Mouse (Mus musculus) right cerebral cortex, postnatal 4 days (tissue): Measurements from ENCODE around the gene Gca.

Experiments used
- DNase-seq: peaks from one replicate; pipeline ENCODE4 v3.0.0-alpha.2; 2022

Gca gene

GRCm38 (mm10) chr2:62664135-62664670 lies at the start of gene Gca:
Gene Gca, plus strand, starts transcription at chr2:62664285.
- DNase-seq: peak; percentile 79

GRCm38 (mm10) chr2:62618934-62619341 lies 45.1 kb upstream of the Gca start:
- no peak for DNase-seq

GRCm38 (mm10) chr2:62619679-62620078 lies 44.4 kb upstream of the Gca start:
- no peak for DNase-seq

- no peak for DNase-seq
Observed at GRCm38 (mm10) chr2:62623024-62623441, 41.1 kb upstream of the Gca start.

DNA sequence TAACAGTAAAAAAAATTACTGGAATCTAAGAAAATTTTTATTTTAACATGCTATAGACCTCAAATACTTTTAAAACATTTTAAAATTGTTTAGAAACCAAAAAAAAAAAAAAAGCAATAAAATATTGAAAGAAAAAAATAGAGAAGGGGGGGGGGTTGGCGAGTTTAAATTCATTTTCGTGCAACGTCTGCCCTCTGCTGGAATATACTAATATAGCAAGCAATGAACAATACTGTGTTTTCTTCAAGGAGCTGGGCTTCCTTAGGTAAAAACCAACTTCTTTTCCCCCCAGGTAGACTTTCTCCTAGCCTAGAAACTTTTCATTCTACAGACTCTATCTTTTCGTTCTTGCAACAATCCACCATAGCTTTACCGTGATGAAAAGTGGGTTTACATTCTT lies 36.4 kb upstream of the Gca start:
- no peak for DNase-seq

GRCm38 (mm10) chr2:62628356-62628755 lies 35.7 kb upstream of the Gca start:
- DNase-seq: no peak

GRCm38 (mm10) chr2:62630446-62630845 lies 33.6 kb upstream of the Gca start:
- no peak for DNase-seq

GRCm38 (mm10) chr2:62639869-62640268 lies 24.2 kb upstream of the Gca start:
- no peak for DNase-seq

DNA sequence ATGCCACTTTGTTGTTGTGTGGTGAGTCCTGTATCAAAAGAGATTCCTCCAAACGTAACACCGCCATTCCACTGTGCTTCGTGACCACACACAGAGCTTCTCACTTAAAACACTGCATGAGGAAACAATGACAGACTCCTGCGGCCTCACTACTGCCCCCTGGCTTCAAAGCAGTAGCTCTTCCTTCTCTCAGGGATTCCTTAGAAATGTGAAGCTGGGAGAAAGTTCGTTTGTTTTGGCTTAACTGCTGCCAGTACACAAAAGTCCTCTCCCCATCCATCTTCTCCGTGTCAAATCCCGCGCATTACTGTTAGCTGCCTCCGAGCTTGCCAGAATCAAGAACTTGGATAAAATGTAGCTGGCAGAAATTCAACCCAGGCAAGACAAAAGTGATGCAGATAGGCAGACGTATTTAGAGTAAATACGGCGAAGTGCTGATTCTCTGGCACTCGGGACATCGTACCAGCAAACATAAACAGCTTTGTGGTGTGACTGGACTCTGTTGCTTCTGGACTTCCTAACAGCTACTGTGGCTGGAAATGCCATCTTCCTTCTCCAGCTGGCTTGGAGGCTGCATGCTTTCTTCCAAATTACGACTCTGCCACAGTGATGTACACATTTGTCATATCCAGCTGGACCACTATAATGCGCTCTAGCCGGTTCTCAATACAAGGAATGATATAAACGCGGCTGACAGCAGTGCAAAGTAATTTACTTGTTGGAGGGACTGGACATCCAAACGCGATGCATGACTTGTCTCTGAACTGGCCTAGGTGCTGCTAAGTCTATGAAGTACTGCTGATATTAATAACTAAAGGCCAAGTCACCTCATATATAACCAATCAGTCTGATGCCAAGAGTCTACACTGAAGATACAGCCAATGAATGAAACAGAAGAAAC lies 20.4 kb upstream of the Gca start:
- DNase-seq: peak; percentile 64

GRCm38 (mm10) chr2:62644891-62645290 lies 19.2 kb upstream of the Gca start:
- no peak for DNase-seq

- DNase-seq: no peak
Observed at GRCm38 (mm10) chr2:62645475-62645874, 18.6 kb upstream of the Gca start.

- DNase-seq: peak; percentile 58
Observed at GRCm38 (mm10) chr2:62646014-62646645, 18.0 kb upstream of the Gca start, which contains the start of gene Ifih1. Gene Ifih1, minus strand, starts transcription at chr2:62646255.

GRCm38 (mm10) chr2:62646671-62647289 lies 17.3 kb upstream of the Gca start:
- no peak for DNase-seq

GRCm38 (mm10) chr2:62651890-62652289 lies 12.2 kb upstream of the Gca start:
- no peak for DNase-seq

DNA sequence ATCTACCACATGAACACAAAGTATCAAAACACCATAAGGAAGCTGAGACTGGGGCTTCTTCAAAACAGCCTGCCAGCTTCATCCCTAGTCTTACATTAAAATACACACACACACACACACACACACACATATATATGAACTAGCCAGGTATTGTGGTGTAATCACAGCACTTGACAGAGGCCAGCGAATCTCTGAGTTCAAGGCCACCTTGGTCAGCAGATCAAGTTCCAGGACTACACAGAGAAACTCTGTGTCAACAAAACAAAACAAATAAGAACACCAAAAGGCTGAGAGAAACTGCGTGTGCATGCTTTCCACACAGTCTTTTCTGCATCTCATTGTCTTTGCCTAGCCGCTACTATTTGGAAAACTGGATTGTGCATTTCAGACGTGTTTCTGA lies 11.6 kb upstream of the Gca start:
- DNase-seq: no peak

- peak; percentile 70 for DNase-seq
Observed at GRCm38 (mm10) chr2:62654519-62655338, 9.4 kb upstream of the Gca start.

- DNase-seq: no peak
Observed at GRCm38 (mm10) chr2:62656072-62656471, 8.0 kb upstream of the Gca start.

GRCm38 (mm10) chr2:62660565-62660964 lies 3.5 kb upstream of the Gca start:
- no peak for DNase-seq

GRCm38 (mm10) chr2:62662560-62662959 lies 1.5 kb upstream of the Gca start:
- DNase-seq: no peak

DNA sequence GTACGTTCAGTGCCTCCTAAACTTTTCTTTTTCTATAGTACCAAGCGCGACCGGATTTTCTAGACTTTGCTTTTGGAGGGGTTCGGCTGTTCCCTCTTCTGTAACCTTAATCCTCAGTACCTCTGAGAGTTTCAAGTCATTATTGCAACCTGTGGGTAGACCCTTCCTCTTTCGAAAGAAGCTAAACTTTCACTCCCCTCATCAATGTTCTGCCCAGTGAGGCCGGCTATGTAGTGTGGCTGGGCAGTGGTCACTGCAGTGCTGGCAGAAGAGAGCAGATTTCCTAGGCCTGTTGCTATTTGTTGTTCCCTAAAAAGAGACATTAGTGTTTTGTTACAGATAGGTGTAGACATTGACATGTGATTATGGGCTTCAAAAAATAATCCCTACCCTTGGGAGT lies 754 bp downstream of the Gca start:
- DNase-seq: no peak

GRCm38 (mm10) chr2:62665536-62665935 lies 1.5 kb downstream of the Gca start:
- DNase-seq: no peak

DNA sequence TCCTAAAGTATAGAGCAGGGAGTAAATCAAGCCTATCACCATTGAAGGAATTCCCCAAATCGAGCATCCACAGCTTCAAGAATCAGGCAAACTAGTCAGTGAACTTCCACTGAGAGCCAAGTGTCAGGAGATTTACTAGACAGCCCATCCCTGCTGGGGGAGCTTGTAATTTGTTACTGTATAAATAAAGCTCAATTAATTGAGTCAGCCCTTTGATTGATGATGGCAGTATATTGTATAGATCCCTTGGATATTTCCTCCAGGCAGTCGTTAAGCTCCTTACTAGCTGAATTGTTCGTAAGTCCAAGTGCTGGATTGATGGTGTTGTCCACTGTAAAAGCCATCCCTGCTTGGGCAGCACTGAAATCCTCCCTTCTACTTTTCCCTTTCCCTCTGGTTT lies 5.8 kb downstream of the Gca start:
- DNase-seq: no peak

DNA sequence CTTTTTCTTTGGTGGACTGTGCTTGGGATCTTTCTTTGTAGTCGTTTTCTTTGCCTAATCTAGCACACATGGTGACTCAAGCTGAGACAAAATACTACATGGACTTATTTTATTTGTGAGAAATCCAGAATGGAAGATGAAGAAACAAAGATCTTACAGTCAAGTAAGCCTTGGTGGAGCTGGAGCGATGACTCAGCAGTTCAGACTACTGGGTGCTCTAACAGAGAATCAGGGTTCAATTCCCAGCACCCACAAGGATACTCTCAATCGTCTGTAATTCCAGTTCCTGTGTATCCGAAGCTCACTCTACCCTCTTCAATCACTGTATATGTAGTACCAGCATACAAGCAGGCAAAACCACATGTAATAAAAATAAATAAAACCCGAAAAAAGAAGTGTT lies 6.2 kb downstream of the Gca start:
- no peak for DNase-seq
